Mouse (Mus musculus) brain, embryonic 14.5 days (tissue): ENCODE measurements around the gene Ccdc22.

Experiments
- CTCF ChIP-seq: fragments of 200-500 bp; IDR thresholded peaks from 2 replicates; pipeline ENCODE4 v1.5.1; 2012; ENCODE audit warnings: inconsistent platforms, mild to moderate bottlenecking, moderate library complexity, borderline replicate concordance; ENCODE audit not compliant: insufficient read depth, insufficient read length; ENCODE audit errors: extremely low read depth
- POLR2A ChIP-seq: fragments of 200-500 bp; IDR thresholded peaks from 2 replicates; pipeline ENCODE4 v1.6.1; 2012; ENCODE audit warnings: mild to moderate bottlenecking, inconsistent platforms, borderline replicate concordance; ENCODE audit not compliant: poor library complexity, insufficient read depth, insufficient read length, severe bottlenecking; ENCODE audit errors: extremely low read depth

- TF ChIP-seq POLR2A = no peak
- no peak for TF ChIP-seq CTCF
Observed at GRCm38 (mm10) chrX:7573176-7574086, 31.9 kb downstream of the Ccdc22 start, which contains the start of gene Foxp3.
